Mouse (Mus musculus) yolk sac, embryonic 10.5 days (tissue): Measurements from ENCODE around the gene Dapk3.
"Not testable (repeated sequence)": the region's sequence is repeated elsewhere in the genome, so short reads cannot be mapped to it uniquely, and the experiment has no call there.

ENCODE experiments used
- DNase-seq: peaks from one replicate; pipeline ENCODE4 v3.0.0-alpha.2; 2017; ENCODE audit warnings: low spot score

Dapk3 gene

GRCm38 (mm10) chr10:81200605-81201287, 17.9 kb downstream of the Dapk3 start:
- no peak for DNase-seq

- DNase-seq = no peak
These were observed 19.3 kb downstream of the Dapk3 start, which contains the start of gene Nmrk2 for GRCm38 (mm10) chr10:81201807-81202758. TSS of gene Nmrk2 (minus strand) at chr10:81202051.

GRCm38 (mm10) chr10:81202978-81203720, 20.3 kb downstream of the Dapk3 start:
- DNase-seq = no peak

- no peak for DNase-seq
These were observed 21.3 kb downstream of the Dapk3 start for GRCm38 (mm10) chr10:81204137-81204536.

GRCm38 (mm10) chr10:81210154-81210553, 27.3 kb downstream of the Dapk3 start:
- no peak for DNase-seq

- no peak for DNase-seq
These were observed 33.5 kb downstream of the Dapk3 start for GRCm38 (mm10) chr10:81216260-81216659.

- DNase-seq = no peak
These were observed 34.0 kb downstream of the Dapk3 start for GRCm38 (mm10) chr10:81216810-81217209.

- DNase-seq = not testable (repeated sequence)
These were observed 34.5 kb downstream of the Dapk3 start for GRCm38 (mm10) chr10:81217267-81217666.

- no peak for DNase-seq
These were observed 35.2 kb downstream of the Dapk3 start for GRCm38 (mm10) chr10:81217964-81218363.

GRCm38 (mm10) chr10:81221402-81222015, 38.7 kb downstream of the Dapk3 start:
- no peak for DNase-seq

GRCm38 (mm10) chr10:81223731-81224130, 40.9 kb downstream of the Dapk3 start:
- not testable (repeated sequence) for DNase-seq

- DNase-seq = no peak
These were observed 47.1 kb downstream of the Dapk3 start for GRCm38 (mm10) chr10:81229735-81230437.

GRCm38 (mm10) chr10:81230438-81231332, 47.9 kb downstream of the Dapk3 start, which contains the start of gene Atcay:
TSS of gene Atcay (minus strand) at chr10:81230833.
- DNase-seq = no peak

GRCm38 (mm10) chr10:81231436-81231835, 48.6 kb downstream of the Dapk3 start:
- DNase-seq = no peak

- DNase-seq = peak; percentile 96
These were observed 49.9 kb downstream of the Dapk3 start, which contains the start of gene Zfr2 for GRCm38 (mm10) chr10:81232580-81233225. TSS of gene Zfr2 (plus strand) at chr10:81233155.

- no peak for DNase-seq
These were observed 50.4 kb downstream of the Dapk3 start for GRCm38 (mm10) chr10:81233226-81233585.

- peak; percentile 63 for DNase-seq
These were observed 51.4 kb downstream of the Dapk3 start for GRCm38 (mm10) chr10:81234206-81234605.

- DNase-seq = no peak
These were observed 53.9 kb downstream of the Dapk3 start for GRCm38 (mm10) chr10:81236471-81237268.

GRCm38 (mm10) chr10:81238618-81239017, 55.8 kb downstream of the Dapk3 start:
- no peak for DNase-seq
